Mouse (Mus musculus): ENCODE data around the gene Atp2b1.

- TF ChIP-seq POLR2A (IDR thresholded peaks at IDR 0.05; ENCODE audit: borderline replicate concordance, extremely low read depth, low read depth, low read length): no peak
- no peak for TF ChIP-seq CTCF (IDR thresholded peaks at IDR 0.05; ENCODE audit: insufficient read depth, low read length)
These were observed 132.7 kb downstream of the Atp2b1 start for GRCm38 (mm10) chr10:99046756-99047550.
